Mouse (Mus musculus): ENCODE measurements around the gene Cntn1.

DNA sequence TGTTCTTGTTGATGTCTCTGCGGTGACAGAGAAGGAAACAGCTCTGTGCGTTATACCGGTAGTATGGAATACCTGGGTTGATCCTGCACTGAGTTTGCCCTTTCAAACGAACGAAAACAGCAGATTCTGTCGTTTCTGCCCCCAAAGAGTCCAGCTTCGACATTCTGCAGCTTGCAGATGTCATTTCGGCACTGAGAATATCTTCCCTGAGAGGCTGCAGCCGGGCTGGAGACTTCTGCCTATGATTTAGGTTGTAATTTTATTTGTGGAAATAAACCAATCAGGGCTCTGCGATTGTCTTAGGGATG is 109.8 kb downstream of the Cntn1 start:
- no peak for TF ChIP-seq ZNF384 (IDR thresholded peaks at IDR 0.05; ENCODE audit: low read depth, low read length)
- no peak for TF ChIP-seq CHD2 (IDR thresholded peaks at IDR 0.05; ENCODE audit: low read depth, low read length)
